Mouse (Mus musculus) E14TG2a.4 (cell line): ENCODE measurements around the gene Gabrb1.

Experiments
- CTCF ChIP-seq: conservative IDR thresholded peaks from 2 replicates; pipeline ENCODE4 v1.5.1; 2014; ENCODE audit warnings: low read length
- NANOG ChIP-seq: IDR thresholded peaks from 2 replicates; pipeline ENCODE4 v1.6.1; 2014; ENCODE audit warnings: borderline replicate concordance, low read length, mixed read lengths
- POU5F1 ChIP-seq: IDR thresholded peaks from 2 replicates; pipeline ENCODE4 v1.6.1; 2014; ENCODE audit warnings: low read length, borderline replicate concordance

DNA sequence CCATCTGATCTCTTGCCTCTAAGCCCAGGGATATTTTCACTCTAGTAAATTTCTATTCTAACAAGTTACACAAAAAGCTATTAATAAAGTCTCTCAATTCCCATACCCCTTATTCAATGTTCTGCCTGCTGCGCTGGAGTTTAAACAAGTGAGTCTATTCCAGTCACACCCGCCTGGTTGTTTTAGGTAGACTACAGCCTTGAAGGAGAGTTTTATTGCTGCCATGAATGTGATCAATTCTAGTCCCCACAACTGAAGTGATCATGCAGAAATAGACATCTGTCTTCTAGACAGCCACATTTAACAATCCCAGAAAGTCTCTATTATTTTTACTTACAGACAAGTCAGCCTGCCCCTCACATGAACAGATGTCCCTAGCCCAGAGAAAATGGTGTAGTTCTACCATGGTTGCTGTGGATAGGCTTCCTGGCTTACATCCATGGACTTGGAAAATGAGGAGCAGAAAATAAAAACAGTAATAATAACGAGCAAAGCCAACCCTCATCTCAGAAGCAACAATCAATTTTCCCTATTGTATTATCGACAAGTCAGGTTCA is 307.0 kb downstream of the Gabrb1 start:
- TF ChIP-seq CTCF (no peak), NANOG (no peak), POU5F1 (no peak)
